Mouse (Mus musculus): ENCODE results near the gene Zfp592.
A peak's percentile ranks its signal among the peaks of the same experiment; 100 is the strongest.
"Not testable (repeated sequence)": the region's sequence is repeated elsewhere in the genome, so short reads cannot be mapped to it uniquely, and the experiment has no call there.

The Zfp592 gene

DNA sequence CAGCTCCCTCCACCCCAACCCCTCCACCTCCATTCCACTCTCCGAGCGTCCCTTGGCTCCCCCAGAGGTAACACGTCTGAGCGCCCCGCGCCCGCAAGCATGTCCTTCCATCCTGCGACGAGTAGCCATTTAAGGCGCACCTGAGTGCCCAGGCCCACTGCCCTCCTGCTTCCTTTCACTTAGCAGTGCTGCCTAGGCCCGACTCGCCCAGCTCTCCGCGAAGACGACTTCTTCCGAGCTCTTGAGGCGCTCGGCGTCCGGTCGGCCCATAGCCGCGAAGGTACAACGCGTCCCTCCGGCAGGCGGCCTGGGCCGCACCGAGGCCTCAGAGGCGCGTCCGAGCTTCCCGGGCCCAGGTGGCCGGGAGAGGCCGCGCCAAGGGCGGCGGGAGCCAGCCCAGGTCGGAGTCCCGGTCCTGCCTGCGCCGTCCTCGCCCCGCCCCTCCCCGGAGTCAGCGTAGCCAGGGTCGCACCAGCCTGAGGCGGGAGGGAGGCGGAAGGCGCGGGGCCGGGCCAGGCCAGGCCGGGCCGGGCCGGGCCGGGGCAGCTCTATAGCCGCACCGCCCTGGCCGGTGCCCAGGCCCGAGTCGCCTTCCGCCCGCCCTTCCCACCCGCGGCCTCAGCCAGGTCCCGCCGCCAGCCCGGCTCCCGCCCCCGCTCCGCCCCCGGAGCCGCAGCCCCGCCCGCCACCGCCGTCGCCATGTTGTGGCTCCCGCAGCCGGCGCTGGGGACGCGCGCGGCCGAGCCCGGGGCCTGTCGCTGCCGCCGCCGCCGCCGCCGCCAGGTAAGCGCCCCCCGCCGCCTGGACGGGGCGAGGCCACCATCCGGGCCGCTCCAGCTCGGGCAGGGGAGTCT lies at the start of gene Zfp592:
Zfp592 (plus strand) TSS at position 702 of the 854 bp plus-strand sequence.
- peak; percentile 85 for DNase-seq

DNA sequence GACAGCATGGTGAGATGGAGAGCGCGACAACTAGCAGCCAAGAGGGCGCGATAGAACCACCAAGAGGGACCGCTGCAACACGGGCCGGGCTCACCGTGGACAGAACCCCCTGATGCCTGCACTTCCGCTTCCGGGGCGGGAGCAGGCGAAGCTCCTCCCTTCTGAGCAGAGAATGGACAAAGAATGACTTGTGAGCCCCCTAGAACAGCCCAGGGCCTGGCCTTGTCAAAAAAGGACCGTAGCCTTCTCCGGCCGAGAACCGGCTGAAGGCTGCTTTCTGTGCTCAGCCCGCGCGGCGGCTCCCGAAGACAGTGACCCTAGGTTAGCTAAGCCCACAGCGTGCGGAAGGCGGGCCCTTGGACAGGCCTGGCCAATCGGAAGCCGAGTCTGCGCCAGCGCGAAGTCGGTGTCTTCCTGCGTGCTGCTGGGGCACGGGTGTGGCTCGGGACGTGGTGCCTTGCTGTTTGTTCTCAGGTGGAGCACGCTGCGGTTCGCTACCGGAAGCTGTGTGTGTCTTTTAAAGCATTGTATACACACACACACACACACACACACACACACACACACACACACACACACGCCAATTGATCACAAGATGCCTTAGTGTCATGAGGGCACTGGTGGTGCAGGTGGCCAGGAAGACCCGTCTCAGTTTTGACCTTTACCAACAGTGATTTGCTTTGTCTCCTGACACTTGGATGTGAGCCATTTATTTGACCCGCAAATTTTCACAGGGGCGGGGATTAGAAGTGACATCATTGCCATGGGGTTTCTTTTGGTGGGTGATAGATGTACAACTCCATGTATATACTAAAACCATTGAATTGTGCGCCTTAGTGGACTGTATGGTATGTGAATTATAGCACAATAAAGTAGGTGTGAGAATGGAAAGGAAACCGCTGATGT lies 45.8 kb upstream of the Zfp592 start, which contains the start of gene Sec11a:
Sec11a (minus strand) TSS at position 336 of the 906 bp plus-strand sequence.
- DNase-seq = peak; percentile 96

DNA sequence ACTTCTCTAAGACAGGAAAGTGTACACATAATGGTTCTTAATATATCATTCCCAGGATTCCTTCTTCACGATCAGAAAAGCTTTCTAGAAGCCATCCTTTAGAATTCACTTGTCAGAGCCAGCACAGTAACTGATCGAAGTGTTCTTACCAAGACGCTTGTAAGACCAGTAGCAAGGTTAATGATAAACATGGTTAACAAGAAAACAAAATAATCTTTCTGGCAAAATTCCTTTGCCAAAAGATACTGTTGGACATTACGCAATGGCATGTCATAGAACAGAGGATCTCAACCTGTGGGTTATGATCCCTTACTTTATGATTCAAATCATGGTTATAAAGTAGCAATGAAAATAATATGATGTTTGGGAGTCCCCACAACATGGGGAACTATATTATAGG lies 42.0 kb upstream of the Zfp592 start:
- no peak for DNase-seq

DNA sequence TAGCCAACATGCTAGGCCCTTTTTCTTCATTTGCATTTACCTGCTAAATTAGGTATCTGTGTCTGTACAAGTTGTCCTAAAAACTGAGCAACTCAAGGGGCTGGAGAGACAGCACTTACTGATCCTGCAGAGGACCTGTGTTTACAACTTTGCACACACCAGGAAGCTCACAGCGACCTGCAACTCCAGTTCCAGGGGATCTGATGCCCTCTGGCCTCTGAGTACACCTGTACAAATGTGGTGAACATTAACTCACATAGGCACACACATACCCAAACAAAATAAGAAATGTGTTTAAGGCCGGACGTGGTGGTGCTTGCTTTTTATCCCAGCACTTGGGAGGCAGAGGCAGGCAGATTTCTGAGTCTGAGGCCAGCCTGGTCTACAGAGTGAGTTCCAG lies 41.3 kb upstream of the Zfp592 start:
- no peak for DNase-seq

DNA sequence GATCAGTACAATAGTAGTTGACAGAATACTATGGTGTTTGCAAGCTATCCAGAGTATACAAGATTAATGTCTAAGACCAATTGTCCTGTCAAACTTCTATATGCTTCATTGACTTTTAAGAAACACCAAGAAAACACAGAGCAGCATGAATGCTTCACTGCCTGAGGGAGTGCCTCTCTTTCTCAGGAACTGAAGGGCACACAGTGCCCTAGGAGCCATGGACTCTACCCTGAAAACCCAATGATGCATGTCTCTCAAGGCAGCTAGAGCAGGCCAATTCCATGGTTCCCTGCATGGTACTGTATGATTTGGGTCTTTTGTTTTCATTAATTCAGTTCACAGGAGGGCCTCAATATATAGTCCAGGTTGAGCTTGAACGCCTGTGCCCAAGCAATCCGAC lies 39.2 kb upstream of the Zfp592 start:
- no peak for DNase-seq

DNA sequence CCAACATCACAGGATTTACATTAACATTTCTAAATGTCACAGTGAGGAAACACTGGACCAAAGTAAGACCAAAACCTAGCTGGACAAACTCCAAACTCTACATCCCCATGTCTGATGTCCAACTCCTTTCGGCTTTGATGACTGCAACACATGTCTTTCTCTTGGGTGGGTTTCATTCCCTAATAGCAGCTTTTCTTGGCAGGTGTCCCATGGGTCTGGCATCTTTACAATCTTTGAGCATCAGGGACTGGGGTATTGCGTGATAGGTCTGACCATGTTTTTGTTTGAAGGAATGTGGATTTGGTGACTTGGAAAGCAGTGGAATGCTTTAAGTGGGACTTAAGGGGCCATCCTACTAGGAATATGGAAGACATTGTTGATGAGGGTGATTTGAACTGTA lies 36.6 kb upstream of the Zfp592 start:
- DNase-seq = no peak

DNA sequence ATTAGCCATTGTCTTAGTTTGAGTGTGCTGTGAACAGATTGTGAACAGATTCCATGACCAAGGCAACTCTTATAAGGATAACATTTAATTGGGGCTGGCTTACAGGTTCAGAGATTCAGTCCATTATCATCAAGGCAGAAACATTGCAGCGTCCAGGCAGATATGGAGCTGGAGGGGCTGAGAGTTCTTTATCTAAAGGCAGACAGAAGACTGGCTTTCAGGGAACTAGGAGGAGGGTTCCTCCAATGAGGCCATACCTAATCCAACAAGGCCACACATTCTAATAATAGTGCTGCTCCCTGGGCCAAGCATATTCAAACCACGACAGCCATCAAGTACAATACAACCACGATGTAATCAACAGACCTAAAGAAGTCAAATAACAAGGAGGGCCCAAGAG lies 34.5 kb upstream of the Zfp592 start:
- DNase-seq = no peak

DNA sequence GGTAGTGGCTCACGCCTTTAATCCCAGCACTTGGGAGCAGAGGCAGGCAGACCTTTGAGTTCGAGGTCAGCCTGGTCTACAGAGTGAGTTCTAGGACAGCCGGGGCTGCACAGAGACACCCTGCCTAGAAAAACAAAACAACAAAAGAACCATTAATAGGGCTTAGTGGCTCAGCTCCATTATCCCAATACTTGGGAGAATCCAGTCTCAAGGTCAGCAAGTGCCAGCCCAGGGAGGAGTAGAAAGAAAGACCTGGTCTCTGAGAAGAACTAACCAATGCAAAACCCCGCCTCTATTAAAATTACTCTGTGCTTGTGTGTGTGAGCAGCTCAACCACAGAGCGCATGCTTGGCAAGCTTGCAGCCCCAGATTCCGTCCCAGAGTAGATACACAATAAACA lies 30.7 kb upstream of the Zfp592 start:
- DNase-seq = no peak

DNA sequence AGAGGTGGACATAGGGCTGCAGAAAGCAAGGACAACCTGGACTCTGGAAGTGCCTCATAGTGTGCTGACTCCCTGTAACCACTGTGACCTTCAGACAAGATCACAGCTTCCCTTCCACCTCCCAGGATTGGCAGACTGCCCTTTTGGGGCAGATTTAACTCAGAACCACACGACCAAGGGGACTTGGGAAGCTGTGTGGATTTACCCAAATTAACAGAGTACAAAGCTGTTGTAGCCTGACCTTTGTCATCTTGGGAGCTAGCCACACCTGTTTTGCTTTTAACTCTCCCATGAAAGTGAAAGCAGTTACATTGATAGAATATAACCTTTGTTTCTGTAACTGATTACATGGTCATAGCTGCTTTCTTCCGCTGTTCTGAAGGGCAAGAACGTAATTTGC lies 22.6 kb upstream of the Zfp592 start:
- DNase-seq = no peak

DNA sequence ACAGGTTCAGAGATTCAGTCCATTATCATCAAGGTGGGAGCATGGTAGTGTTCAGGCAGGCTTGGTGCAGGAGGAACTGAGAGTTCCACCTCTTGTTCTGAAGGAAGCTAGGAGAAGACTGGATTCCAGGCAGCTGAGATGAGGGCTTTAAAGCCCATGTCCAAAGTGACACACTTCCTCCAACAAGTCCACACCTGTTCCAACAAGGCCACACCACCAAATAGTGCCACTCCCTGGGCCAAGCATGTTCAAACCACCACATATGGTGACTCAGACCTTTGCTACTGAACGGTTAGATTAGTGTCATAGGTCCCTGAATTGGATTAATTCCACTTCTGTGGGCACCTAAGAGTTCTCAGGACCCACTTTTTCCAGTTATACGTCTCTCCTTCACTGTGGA lies 22.1 kb upstream of the Zfp592 start:
- DNase-seq = no peak

DNA sequence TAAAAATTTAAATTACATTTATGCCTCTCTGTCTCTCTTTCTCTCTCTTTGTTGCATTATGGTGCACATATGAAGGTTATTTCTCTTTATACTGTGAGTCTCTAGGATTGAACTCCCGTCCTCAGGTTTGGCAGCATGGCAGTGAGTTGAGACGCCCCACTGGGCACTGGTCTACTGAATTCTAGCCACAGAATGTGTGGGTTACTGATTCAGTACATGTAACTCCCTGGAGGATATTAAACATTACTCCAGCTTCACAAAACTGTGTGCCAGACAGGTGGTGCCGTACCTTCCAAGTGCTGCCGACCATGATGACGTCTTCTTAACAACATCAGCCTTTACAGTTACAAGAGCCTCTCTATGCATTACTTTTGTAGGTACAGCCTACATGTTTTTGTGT lies 21.4 kb upstream of the Zfp592 start:
- DNase-seq = no peak

DNA sequence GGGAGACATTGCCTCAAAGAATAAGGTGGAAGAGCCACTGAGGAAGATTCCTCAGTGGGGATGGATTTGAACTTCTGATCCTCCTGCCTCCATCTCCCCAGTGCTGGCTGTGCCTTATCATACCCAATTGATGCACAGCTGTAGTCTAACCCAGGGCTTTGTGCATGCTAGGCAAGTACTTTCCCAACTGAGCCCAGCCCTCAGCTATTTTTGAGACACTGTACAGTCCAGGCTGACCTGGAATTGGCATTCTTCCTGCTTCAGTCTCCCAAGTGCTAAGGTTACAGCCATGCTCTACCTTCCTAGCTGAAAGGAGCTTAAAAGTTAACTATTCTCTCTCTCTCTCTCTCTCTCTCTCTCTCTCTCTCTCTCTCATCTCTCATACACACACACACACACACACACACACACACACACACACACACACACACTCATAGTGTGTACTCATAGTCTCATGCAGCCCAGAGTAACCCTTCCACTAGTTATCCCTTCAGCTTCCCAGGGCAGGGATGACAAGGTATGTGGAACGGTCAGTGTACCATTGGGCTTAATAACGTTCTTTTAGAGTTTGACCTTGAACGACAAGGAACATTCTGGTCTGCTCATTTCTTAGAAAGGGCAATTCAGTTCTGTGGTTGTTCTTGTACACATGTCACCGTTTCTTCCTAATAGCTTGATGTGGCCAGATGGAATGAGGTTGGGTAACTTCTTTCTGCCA lies 20.4 kb upstream of the Zfp592 start:
- DNase-seq = not testable (repeated sequence)

DNA sequence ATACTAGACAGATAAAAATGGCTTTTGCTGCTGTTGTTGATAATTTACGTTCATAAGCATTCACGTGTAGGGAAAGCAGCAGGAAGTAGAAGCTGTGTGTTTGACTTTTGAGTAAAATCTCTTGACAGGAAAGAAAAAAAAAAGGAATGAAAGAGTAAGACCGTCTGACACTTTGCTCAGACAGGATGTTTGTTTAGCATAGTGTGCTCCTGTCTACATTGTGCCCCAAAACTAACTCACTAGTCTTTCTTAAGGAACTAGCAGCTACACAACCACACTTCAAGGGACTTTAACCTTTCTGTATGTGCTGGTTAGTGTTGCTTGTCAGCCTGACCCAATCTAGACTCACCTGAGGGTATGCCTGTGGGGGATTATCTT lies 19.9 kb upstream of the Zfp592 start:
- DNase-seq = not testable (repeated sequence)

DNA sequence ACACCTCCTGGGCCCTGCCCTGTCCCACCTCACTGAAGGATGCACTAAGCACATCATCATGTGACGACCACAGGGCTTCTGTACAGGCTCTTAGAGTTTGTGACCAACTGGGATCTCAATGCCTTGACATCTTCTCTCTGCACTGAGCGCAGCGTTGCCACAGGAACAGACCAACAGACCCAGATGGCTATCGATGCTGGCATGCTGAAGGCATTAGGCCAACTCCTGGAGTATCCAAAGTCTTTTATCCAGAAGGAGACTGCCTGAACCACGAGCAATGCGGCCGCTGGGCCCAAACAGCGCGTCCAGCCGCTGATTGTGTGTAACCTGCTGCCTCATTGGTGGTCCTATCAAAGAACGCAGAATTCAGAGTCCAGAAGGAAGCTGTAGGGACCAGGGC lies 12.9 kb upstream of the Zfp592 start:
- DNase-seq = no peak

DNA sequence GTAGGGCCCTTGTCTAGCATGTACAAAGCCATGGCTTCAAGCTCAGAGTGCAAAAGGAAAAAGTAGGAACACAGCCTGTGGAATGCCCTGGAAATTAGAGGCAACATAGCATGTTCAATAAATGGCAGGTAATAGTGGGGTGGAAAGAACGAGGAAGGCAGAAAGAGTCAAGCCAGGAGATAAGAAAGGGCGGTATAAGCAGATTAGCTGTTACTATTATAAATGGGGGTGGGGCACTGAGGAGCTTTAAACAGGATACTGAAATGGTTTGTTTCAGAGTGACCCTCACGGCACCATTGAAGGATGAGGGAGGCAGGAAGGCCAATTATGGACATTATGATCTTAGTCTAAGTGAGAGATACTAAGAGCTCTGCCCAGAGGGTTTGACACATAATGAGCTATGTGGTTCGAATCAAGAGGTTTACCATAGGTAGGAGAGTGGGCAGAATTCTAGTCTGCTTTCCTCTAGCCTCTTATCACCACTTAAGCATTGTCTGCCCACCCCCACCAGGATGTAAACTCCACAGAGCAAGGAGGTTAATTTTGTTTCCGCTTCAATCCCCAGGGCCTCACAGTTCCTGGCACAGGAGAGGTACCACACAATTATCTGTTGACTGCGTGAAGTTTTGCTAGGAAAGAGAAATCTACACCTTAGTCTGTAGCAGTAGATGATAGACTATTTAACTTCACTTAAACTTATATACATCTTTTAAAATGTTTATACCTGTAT lies 6.9 kb upstream of the Zfp592 start:
- no peak for DNase-seq

DNA sequence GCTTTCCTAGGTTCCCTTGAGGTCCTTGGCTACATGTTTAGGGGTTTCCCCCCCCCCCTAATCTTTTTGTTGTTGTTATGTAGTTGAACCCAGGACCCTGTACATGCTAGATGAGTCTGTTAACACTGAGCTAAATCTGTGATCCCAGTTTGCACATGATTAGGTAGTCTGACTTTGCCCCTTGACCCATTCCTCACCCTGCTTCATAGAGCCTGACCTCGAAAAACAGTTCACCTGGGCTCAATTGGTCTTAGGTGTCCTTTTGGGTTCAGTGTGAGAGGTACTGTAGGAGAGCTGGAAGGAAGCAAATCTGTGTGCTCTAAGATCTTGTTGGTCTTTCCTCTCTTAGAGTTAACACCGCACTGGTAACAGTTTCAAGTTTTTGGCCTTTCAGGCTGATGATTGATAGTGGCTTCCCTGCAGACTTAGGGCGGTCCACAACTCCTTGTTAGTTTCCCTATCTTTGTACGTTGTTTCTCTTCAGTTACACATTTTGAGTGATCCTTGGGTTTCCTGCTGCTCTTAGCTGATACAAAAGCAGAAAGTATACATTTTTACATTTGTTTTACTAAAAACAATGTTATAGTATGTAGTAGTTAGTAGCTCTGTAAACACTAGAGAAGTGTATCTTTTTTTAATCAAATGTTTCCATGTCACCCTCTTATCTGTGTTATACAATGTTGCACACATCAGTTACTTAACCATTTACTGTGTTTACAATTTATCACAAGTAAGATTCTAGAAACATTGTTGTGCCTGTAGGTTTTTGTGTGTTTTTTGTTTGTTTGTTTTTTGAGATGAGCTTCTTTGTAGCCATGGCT lies 5.5 kb upstream of the Zfp592 start:
- no peak for DNase-seq

DNA sequence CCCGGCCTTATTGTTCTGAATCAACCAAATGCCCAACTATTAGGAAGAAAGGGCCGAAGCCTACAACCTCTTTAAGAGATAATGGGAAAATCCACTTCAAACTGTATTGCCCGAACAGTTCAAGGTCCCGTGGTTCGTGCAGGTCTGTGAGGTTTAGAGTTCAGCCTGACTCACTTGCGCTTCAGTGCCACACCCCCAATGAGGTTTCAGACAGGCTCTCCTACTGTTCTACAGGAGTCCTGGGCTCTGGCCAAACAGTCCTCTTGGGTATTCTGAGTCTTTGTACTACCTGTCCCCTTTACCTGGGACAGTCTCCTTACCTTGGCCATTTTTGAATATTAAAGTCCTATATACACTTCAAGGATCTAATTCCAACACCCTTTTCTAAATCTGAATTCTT lies 3.2 kb upstream of the Zfp592 start:
- DNase-seq = peak; percentile 27

DNA sequence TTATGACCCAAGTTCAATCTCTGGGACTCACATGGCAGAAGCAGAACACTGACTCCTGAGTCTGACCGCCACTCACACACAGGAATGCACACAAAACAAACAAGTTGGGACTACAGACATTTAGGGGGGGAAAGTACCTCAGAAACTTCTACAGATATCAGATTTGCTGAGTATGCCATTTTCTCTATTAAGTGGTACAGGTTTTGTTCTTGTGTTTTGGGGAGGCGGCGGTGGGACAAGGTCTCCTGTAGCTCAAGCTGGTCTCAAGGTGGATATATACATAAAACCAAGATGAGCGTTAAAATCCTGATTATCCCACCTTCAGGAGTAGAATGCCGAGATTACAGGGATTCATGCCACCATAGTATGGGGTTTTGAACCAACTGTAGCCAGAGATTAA lies 1.9 kb upstream of the Zfp592 start:
- DNase-seq = no peak

DNA sequence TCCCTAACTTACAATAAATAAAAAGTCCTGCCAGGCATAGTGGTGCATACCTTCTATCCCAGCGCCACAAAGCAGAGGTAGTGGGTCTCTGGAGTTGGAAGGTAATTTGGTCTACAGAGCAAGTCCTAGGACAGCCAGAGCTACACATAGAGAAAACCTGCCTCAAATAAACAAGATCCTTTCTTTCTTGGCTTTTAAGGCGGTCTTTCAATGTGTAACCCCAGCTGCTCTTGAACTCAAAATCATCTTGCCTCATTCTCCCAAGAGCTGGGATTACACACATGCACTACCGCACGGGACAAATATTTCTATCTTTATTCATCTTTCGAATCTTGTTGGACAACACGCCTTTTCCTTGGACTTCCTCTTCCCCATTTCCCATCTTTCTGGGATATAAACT lies 1.4 kb upstream of the Zfp592 start:
- no peak for DNase-seq

DNA sequence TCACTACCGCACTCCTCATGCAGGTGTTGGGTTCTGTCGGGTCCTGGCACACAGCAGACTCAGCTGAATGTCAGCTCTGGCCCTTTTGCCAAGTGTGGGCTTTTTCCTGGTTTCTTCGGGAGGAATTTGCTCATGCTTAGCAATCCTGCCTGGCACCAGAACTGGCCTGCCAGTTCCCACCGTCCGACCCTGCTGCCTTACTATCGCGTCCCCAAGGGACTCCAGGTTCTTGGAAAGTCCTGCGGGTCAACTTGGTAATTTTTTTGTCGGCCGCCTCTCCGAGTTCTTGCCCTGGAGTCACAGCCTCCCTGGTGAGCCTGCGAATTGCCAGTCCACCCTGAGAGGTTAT lies 876 bp upstream of the Zfp592 start:
- peak; percentile 63 for DNase-seq

DNA sequence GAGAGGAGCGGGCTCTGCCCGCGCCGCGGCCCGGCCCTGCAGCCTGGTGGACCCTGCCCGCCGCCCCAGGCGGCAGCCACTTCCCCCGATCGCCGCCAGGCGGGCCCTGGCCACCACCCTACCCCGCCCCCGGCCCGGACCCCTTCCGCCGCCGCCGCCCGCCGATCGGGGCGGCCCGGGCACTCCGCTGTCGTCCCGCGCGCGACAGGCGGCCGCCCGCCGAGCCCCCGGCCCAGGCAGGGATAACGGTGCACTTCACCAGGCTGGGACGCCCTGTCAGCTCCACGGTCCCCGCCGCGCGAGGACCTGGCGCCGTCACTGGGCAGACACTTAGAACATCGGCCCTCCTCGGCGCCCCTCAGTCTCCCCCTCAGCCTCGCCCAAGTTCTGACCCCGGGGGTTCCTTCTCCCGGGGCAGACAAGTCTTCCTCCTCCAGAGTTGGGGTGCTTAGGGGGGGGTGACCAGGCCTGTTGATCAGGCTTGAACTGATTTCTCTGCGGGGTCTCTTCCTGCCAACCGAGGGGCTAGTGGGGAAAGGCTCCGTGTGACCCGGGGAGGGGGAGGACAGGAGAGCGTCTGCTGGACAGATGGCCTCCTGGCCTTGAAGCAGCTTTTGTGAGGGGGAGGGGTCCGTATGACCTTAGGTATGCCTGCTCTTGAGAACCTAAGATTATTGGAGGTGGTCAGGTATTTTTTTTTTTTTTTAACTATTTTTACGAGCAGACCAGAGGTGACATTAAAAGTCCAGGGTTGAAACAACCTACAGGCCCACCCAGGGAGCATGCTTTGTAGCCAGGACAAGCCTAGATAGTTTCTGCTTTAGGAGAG lies 567 bp downstream of the Zfp592 start:
- peak; percentile 72 for DNase-seq

All from cerebellum, adult 9-11 months (tissue).